Mouse (Mus musculus) hindbrain, embryonic 11.5 days (tissue): Measurements from ENCODE around the gene Gstm3. TPM values are rescaled to one million over a fixed set of nuclear protein-coding genes. Genes with fewer than 3 reads are reported as not detected.
"Not testable (repeated sequence)": the region's sequence is repeated elsewhere in the genome, so short reads cannot be mapped to it uniquely, and the experiment has no call there.

Experiments used
- ATAC-seq: fragments of 200-750 bp; cut with Nextera tagmentation; 2 replicates; pipeline ENCODE4 v1.8.0; 2017; ENCODE audit warnings: mild to moderate bottlenecking, moderate TSS enrichment, moderate library complexity; ENCODE audit not compliant: low FRiP score
- DNase-seq: peaks from one replicate; pipeline ENCODE4 v3.0.0-alpha.2; 2015; ENCODE audit warnings: low spot score
- H3K27ac ChIP-seq: fragments of 300-500 bp; sonication (generic); 2 replicates; pipeline ENCODE4 v1.5.1; 2014; ENCODE audit warnings: mild to moderate bottlenecking, low read depth, low read length
- H3K27me3 ChIP-seq: fragments of 300-500 bp; sonication (generic); 2 replicates; pipeline ENCODE4 v1.6.1; 2014; ENCODE audit warnings: mild to moderate bottlenecking, low read length, moderate library complexity, mixed read lengths; ENCODE audit not compliant: control insufficient read depth, insufficient read depth
- H3K36me3 ChIP-seq: fragments of 300-500 bp; sonication (generic); 2 replicates; pipeline ENCODE4 v1.6.1; 2014; ENCODE audit warnings: mild to moderate bottlenecking, low read length, moderate library complexity, mixed read lengths; ENCODE audit not compliant: control insufficient read depth, insufficient read depth
- H3K4me1 ChIP-seq: fragments of 300-500 bp; sonication (generic); replicated peaks from 2 replicates; pipeline ENCODE4 v1.6.1; 2014; ENCODE audit warnings: low read length, mixed read lengths; ENCODE audit not compliant: control insufficient read depth, insufficient read depth
- H3K4me2 ChIP-seq: fragments of 300-500 bp; sonication (generic); replicated peaks from 2 replicates; pipeline ENCODE4 v1.6.1; 2014; ENCODE audit warnings: mild to moderate bottlenecking, low read depth, low read length
- H3K4me3 ChIP-seq: fragments of 300-500 bp; sonication (generic); 2 replicates; pipeline ENCODE4 v1.5.1; 2014; ENCODE audit warnings: low read depth, low read length
- H3K9ac ChIP-seq: fragments of 300-500 bp; sonication (generic); 2 replicates; pipeline ENCODE4 v1.6.1; 2014; ENCODE audit warnings: low read depth, low read length
- H3K9me3 ChIP-seq: fragments of 300-500 bp; sonication (generic); 2 replicates; pipeline ENCODE4 v1.6.1; 2016; ENCODE audit warnings: low read length; ENCODE audit not compliant: control insufficient read depth
- WGBS: fragments of 180-500 bp; shearing (Covaris S2); extraction: QIAGEN DNeasy Blood & Tissue Kit; methylation state at CpG from one replicate; pipeline ENCODE4 v1.1.7; 2014; 5-methylcytosine and 5-hydroxymethylcytosine counted together
- polyA plus RNA-seq: library from polyadenylated mRNA; unstranded; fragments of >200 nt; fragmentation: Nextera tagmentation; extraction: Ambion mirVana; gene quantifications from 2 replicates; pipeline ENCODE4 v1.2.1, GENCODE M21; 2014

The Gstm3 gene
- polyA plus RNA-seq, 1 experiment from 2014 or later = not detected

DNA sequence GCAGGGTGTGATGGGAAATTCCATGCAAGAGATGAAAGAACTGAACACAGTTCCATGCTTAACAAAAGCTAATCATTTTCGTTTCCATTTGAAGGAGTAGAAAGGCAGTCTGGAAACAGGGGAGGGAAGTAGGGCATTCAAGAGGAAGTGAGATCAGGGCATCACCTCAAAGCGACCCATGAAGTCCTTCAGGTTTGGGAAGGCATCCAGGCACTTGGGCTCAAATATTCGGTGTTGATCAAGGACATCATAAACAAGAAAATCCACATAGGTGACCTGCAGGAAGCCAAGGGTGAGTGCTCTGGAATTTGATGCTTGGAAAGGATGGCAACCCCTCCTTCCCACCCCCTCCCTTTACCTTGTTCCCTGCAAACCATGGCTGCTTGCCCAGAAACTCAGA lies 14.7 kb upstream of the Gstm3 start:
- Histone ChIP-seq H3K4me3 (no peak overlapping the region), H3K36me3 (no peaks in the 10 kb centered on the region), H3K4me2 (no peak overlapping the region), H3K27ac (no peak overlapping the region), H3K9ac (no peak overlapping the region), H3K4me1 (no peaks in the 10 kb centered on the region), H3K9me3 (no peaks in the 10 kb centered on the region), H3K27me3 (no peaks in the 10 kb centered on the region)
- ATAC-seq = no peak
- WGBS = 61% methylated on average over 3 of the region's 3 CpGs
- DNase-seq = no peak

DNA sequence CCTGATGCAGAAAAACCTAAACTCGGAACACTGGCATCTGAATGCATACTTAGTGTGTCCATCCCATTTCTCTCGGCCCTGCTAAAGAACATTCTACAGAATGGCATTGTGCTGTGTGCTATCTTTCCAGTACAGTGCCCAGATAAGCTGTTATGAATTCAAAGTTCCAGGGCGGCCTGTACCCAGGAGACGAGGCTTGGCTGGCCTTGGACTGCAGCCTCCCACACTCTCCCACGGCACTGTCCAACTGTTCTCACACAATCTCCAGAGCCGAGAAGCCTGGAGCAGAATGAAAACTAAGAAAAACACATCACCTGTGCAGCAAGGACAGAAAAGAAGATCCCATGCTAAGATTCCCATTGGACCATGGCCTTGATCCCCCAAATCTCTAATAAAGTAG lies 13.6 kb upstream of the Gstm3 start:
- 85% methylated on average over 6 of the region's 6 CpGs for WGBS
- Histone ChIP-seq H3K9me3 (no peaks in the 10 kb centered on the region), H3K4me3 (no peak overlapping the region), H3K4me2 (no peak overlapping the region), H3K27ac (no peak overlapping the region), H3K4me1 (no peaks in the 10 kb centered on the region), H3K27me3 (no peaks in the 10 kb centered on the region), H3K9ac (no peak overlapping the region), H3K36me3 (no peaks in the 10 kb centered on the region)
- DNase-seq = no peak
- ATAC-seq = no peak

DNA sequence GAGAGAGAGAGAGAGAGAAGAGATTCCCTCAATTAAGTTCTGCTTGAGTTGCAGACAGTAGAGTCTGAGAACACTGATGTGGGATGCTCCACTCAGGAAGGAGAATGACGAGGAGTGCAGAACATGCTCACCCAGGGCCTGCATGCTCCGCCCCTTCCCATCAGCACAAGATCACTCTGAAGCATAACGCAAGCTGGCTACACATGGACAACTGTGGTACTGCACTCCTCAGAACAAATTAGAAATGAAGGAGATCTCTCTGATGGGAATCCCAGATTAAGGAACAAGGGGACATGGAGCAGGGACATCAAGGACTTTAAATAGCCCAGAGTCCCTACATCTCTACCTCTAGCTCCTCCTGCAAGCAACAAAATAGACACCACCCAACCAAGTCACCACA lies 12.2 kb upstream of the Gstm3 start:
- Histone ChIP-seq H3K4me2 (no peak overlapping the region), H3K27ac (no peak overlapping the region), H3K9ac (no peak overlapping the region), H3K9me3 (no peaks in the 10 kb centered on the region), H3K27me3 (no peaks in the 10 kb centered on the region), H3K4me3 (no peak overlapping the region), H3K4me1 (no peaks in the 10 kb centered on the region), H3K36me3 (no peaks in the 10 kb centered on the region)
- 80% methylated on average over 3 of the region's 3 CpGs for WGBS
- ATAC-seq (no peak), DNase-seq (no peak)

DNA sequence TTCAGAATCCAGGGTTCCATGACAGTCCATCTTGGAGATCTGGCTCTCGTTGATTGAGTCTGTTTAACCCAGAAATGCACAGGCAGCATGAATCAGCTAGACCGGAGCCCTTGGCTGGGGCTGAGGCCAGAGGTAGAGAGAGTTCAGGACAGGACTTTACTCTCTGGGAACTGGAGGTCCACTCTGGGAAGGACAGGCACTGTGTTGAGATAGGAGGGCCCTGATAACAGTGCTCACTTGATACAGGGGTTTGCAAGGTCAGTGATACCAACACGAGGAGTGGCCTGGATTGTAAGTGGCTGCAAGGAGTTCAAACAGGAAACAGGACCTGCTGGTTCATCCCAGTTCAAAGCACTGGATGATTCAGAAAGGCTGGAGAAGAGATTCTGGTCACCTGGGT lies 8.6 kb upstream of the Gstm3 start:
- Histone ChIP-seq H3K4me2 (no peak overlapping the region), H3K27me3 (no peaks in the 10 kb centered on the region), H3K9me3 (no peaks in the 10 kb centered on the region), H3K36me3 (no peaks in the 10 kb centered on the region), H3K4me1 (no peaks in the 10 kb centered on the region), H3K9ac (no peak overlapping the region), H3K4me3 (no peak overlapping the region), H3K27ac (no peak overlapping the region)
- ATAC-seq (no peak), DNase-seq (no peak)
- 91% methylated on average over 3 of the region's 3 CpGs for WGBS

DNA sequence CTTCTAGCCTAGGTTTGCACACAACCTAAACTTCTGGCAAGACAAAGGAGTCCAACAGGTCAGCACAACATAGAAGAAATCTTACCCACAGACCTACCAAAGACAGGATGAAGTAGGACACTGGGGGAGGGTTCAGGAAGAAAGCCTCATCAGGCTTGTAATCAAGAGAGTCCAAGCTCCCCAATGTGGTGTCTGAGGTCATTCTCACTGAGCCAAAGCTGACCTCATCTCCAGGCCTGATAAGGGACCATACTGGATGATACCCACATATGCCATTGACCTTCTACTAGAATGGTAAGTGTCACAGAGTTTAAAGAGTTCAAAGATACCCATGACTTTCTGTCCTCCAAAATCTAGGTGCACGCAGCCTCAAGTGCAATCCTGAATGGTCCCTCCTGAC lies 5.2 kb upstream of the Gstm3 start:
- Histone ChIP-seq H3K4me1 (no peaks in the 10 kb centered on the region), H3K9ac (no peak overlapping the region), H3K4me2 (no peak overlapping the region), H3K27ac (no peak overlapping the region), H3K4me3 (no peak overlapping the region), H3K27me3 (no peaks in the 10 kb centered on the region), H3K36me3 (no peaks in the 10 kb centered on the region), H3K9me3 (no peaks in the 10 kb centered on the region)
- DNase-seq = no peak
- WGBS = 90% methylated on average over 1 of the region's 1 CpGs
- ATAC-seq = no peak

DNA sequence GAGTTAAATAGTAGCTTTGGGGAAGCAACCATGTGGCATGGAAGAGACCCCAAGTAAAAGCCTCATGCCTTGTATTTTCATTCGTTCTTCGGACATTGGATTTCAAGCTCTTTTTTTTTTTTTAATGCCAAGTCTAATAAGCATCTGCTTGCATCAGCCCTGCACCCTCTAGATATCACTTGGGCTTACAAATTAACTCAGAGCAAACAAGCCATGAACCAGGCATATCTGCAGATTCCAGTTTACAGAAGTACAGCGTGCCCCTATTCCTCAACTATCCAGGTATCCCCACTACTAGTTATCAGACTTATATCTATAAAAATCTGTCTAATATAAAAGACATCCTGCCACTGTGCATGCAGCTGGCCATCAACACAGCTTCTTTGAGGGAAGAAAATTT lies 3.0 kb upstream of the Gstm3 start:
- no peak for DNase-seq
- no peak overlapping the region for H3K9ac ChIP-seq
- no peak overlapping the region for H3K4me3 ChIP-seq
- H3K36me3 ChIP-seq = no peaks in the 10 kb centered on the region
- H3K27ac ChIP-seq = no peak overlapping the region
- 92% methylated on average over 3 of the region's 3 CpGs for WGBS
- H3K27me3 ChIP-seq = no peaks in the 10 kb centered on the region
- no peak overlapping the region for H3K4me2 ChIP-seq
- ATAC-seq = no peak
- no peaks in the 10 kb centered on the region for H3K4me1 ChIP-seq
- no peaks in the 10 kb centered on the region for H3K9me3 ChIP-seq

DNA sequence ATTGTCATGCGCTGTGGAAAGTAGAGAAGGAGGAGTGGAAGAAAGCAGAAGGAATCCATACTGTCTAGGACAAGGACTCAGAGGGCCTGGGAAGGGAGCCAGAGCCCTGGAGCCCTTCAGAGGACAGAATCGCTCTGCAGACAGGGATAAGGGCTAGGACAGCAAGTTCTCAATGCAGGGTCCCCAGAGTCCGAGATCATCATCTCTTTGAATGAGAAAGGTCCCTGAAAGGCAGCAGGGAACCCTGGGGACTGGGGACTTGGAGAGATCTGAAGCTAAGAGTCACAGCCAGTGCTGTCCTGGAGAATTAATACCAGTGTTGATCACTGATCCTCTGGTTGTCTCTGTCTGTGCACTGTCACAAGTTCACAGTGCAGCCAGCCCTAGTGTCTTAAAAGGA lies 2.0 kb upstream of the Gstm3 start:
- not testable (repeated sequence) for DNase-seq, H3K36me3 ChIP-seq, H3K4me1 ChIP-seq, ATAC-seq, H3K27ac ChIP-seq, H3K9ac ChIP-seq, H3K4me2 ChIP-seq, H3K9me3 ChIP-seq, H3K27me3 ChIP-seq, H3K4me3 ChIP-seq
- WGBS = 55% methylated on average over 3 of the region's 3 CpGs

DNA sequence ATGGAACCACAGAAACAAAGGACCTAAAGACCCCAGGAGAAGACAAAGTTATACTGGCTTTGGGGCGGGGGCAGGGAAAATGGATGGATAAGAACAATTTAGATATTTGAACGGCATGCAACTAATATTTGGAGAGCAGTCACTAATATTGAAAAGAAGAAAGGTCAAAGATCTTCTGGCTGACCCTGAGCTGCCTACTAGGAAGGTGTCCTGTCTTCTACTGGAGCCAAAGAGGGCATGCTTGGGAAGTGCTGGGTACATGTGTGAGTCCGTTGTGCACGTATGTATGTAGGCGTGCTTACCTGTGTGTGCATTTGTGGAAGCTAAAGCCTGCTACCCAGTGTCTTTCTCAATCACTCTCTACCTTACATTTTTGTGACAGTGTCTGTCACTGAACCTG lies 2.5 kb downstream of the Gstm3 start:
- ATAC-seq (no peak), DNase-seq (no peak)
- Histone ChIP-seq H3K36me3 (no peaks in the 10 kb centered on the region), H3K4me1 (no peaks in the 10 kb centered on the region), H3K4me2 (no peak overlapping the region), H3K4me3 (no peak overlapping the region), H3K27me3 (no peaks in the 10 kb centered on the region), H3K9me3 (no peaks in the 10 kb centered on the region), H3K9ac (no peak overlapping the region), H3K27ac (no peak overlapping the region)
- 93% methylated on average over 5 of the region's 5 CpGs for WGBS

DNA sequence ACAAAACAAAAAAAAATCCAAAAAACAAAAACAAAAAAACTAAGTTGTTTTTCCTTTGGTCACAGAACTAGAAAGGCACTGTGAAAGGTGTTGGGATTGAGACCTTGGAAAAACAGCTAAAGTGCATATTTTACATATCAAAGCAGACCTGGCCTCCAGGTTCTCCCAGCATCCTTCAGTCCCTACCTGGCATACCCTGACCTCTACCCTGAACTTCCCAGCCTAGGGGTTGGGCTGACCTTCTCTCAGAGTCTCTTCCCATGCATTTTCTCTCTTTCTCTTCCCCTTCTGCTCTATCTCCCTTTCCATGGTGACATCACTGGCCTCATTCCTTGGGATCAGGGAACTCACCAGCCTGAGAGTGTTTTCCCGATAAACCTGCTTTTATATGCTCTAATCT lies 3.5 kb downstream of the Gstm3 start:
- Histone ChIP-seq H3K27me3 (no peaks in the 10 kb centered on the region), H3K4me3 (no peak overlapping the region), H3K9ac (no peak overlapping the region), H3K27ac (no peak overlapping the region), H3K4me1 (no peaks in the 10 kb centered on the region), H3K9me3 (no peaks in the 10 kb centered on the region), H3K4me2 (no peak overlapping the region), H3K36me3 (no peaks in the 10 kb centered on the region)
- DNase-seq = no peak
- ATAC-seq = no peak
- 68% methylated on average over 1 of the region's 1 CpGs for WGBS
